Mouse (Mus musculus) kidney, embryonic 15.5 days (tissue): ENCODE results near the gene Eppin. TPM values are rescaled to one million over a fixed set of nuclear protein-coding genes. Genes with fewer than 3 reads are reported as not detected.
"Not testable (repeated sequence)": the region's sequence is repeated elsewhere in the genome, so short reads cannot be mapped to it uniquely, and the experiment has no call there.

Source experiments
- ATAC-seq: fragments of 200-750 bp; cut with Nextera tagmentation; replicated peaks from 2 replicates; pipeline ENCODE4 v1.8.0; 2017; ENCODE audit warnings: moderate TSS enrichment; ENCODE audit not compliant: low FRiP score
- H3K27ac ChIP-seq: fragments of 300-500 bp; sonication (generic); 2 replicates; pipeline ENCODE4 v1.5.1; 2015; ENCODE audit warnings: mild to moderate bottlenecking, inconsistent platforms
- H3K27me3 ChIP-seq: fragments of 300-500 bp; sonication (generic); 2 replicates; pipeline ENCODE4 v1.6.1; 2015; ENCODE audit warnings: inconsistent platforms
- H3K36me3 ChIP-seq: fragments of 300-500 bp; sonication (generic); 2 replicates; pipeline ENCODE4 v1.6.1; 2015; ENCODE audit warnings: inconsistent platforms
- H3K4me1 ChIP-seq: fragments of 300-500 bp; sonication (generic); 2 replicates; pipeline ENCODE4 v1.6.1; 2015; ENCODE audit warnings: inconsistent platforms
- H3K4me2 ChIP-seq: fragments of 300-500 bp; sonication (generic); 2 replicates; pipeline ENCODE4 v1.6.1; 2015; ENCODE audit warnings: moderate library complexity, mild to moderate bottlenecking, inconsistent platforms
- H3K4me3 ChIP-seq: fragments of 300-500 bp; sonication (generic); replicated peaks from 2 replicates; pipeline ENCODE4 v1.5.1; 2015; ENCODE audit warnings: mild to moderate bottlenecking, inconsistent platforms
- H3K9ac ChIP-seq: fragments of 300-500 bp; sonication (generic); 2 replicates; pipeline ENCODE4 v1.6.1; 2015; ENCODE audit warnings: mild to moderate bottlenecking, inconsistent platforms
- H3K9me3 ChIP-seq: fragments of 300-500 bp; sonication (generic); replicated peaks from 2 replicates; pipeline ENCODE4 v1.6.1; 2016; ENCODE audit warnings: inconsistent platforms
- WGBS: fragments of 180-500 bp; shearing (Covaris S2); methylation state at CpG from one replicate; pipeline ENCODE4 v1.1.7; 2015; ENCODE audit warnings: mixed read lengths; 5-methylcytosine and 5-hydroxymethylcytosine counted together
- polyA plus RNA-seq: library from polyadenylated mRNA; unstranded; fragments of >200 nt; fragmentation: Nextera tagmentation; extraction: Ambion mirVana; gene quantifications from 2 replicates; pipeline ENCODE4 v1.2.1, GENCODE M21; 2015

Eppin gene
- polyA plus RNA-seq, 1 experiment from 2014 or later = not detected

DNA sequence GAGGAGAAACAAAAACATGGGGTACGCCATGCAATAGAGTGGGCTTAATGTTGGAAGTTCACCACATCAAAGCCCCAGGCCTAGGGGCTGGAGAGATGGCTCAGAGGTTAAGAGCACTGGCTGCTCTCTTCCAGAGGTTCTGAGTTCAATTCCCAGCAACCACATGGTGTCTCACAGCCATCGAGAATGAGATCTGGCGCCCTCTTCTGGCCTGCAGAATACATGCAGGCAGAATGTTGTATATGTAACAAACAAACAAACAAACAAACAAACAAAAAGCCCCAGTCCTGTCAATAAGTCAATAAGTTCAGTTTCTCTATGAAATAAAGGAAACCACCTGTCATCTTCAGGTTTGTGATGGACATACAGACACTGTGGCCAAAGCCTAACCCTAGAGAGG lies 6.8 kb upstream of the Eppin start:
- 64% methylated on average over 3 of the region's 3 CpGs for WGBS

DNA sequence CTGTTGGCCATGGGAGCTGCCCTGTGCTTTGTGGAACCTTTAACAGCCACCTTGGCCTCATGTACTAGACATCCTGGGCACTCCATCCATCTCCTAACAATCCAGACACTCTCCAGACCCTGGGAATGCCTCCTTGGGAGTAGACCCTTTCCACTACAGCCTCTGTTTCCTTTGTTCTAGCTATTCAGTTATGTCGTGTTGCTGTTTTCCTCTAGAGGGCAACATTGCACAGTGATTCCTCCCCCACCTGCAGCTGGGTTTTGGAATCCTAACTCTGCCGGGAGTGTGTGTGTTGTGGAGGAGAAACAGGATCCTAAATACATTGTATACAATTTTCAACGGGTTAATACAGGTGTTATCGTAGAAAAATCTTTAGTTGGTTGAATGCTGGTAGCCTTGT lies 1.4 kb downstream of the Eppin start:
- peaks cover 21% of the 10 kb centered on the region for H3K4me1 ChIP-seq
- no peak overlapping the region for H3K4me3 ChIP-seq
- 9% methylated on average over 4 of the region's 4 CpGs for WGBS
- H3K36me3 ChIP-seq = no peaks in the 10 kb centered on the region
- H3K4me2 ChIP-seq = no peak overlapping the region
- H3K27me3 ChIP-seq = no peaks in the 10 kb centered on the region
- H3K27ac ChIP-seq = no peak overlapping the region
- H3K9me3 ChIP-seq = no peaks in the 10 kb centered on the region
- no peak overlapping the region for H3K9ac ChIP-seq
- ATAC-seq = no peak

More for the DNA sequence above, 6.8 kb upstream of the Eppin start:
- Histone ChIP-seq H3K4me3 (no peak overlapping the region), H3K27me3 (no peaks in the 10 kb centered on the region), H3K27ac (no peak overlapping the region), H3K4me2 (no peak overlapping the region), H3K9ac (no peak overlapping the region), H3K9me3 (no peaks in the 10 kb centered on the region), H3K36me3 (no peaks in the 10 kb centered on the region), H3K4me1 (no peaks in the 10 kb centered on the region)
- ATAC-seq = no peak

DNA sequence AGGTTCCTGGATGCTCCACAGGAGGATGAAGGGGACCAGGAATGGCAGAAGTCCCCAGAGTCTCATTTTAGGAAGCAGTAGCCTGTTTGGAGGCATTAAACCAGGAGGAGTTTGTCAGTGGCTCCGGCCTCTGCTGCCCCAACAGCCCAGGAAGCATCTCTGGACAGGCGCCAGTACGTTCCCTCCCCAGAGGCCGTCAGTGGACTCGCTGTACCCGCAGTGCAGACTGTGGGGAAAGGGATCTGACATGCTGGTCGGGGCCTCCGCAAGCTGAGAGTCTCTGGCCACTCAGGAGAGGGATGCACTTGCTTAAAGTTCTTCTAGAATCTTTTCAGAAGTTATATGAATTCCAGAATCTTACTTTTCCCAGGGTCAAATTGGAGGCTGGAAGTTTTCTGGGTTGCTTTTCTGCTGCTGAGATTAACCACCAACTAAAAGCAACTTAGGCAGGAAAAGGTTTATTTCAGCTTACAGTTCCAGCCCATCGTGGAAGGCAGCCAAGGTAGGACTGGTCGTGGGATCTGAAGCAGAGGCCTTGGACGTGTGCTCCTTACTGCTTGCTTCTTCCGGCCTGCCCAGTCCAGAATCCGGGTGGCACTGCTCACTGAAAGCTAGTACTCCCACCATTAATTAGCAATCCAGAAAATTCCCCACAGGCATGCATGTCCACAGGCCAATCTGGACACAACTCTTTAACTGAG lies 8.2 kb downstream of the Eppin start, which contains the start of gene Wfdc6a:
Gene Wfdc6a (minus strand): TSS at position 423 of the 701 bp plus-strand sequence.
- not testable (repeated sequence) for H3K36me3 ChIP-seq, H3K27ac ChIP-seq, H3K9me3 ChIP-seq, H3K27me3 ChIP-seq, H3K4me3 ChIP-seq, H3K4me2 ChIP-seq, ATAC-seq, H3K9ac ChIP-seq
- H3K4me1 ChIP-seq = peaks cover 22% of the 10 kb centered on the region
- 52% methylated on average over 13 of the region's 13 CpGs for WGBS

DNA sequence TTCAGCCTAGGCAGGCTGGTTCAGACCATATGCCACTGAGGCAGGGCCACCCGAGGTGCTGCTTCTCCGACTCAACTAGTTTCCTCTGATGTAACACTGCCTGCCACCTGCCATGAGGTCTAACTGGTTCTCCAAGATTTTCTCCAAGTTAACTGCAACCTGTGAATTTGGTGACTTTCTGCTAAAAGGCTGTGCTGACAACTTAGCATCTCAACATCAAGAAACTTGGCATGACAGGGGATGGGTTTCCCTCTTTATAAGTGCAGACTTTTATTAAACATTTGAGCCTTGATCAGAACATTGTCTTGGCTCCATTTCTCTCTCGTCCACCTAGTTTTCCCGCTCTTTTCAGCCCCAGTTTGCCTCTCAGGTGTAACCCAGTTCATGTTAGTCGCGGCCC lies 20.0 kb downstream of the Eppin start, which contains the start of gene Spint3:
Gene Spint3 (minus strand): TSS at position 101 of the 400 bp plus-strand sequence.
- not testable (repeated sequence) for H3K4me1 ChIP-seq, H3K27me3 ChIP-seq, H3K4me3 ChIP-seq, H3K9me3 ChIP-seq, ATAC-seq, H3K4me2 ChIP-seq, H3K27ac ChIP-seq, H3K36me3 ChIP-seq, H3K9ac ChIP-seq
- WGBS = 82% methylated on average over 6 of the region's 6 CpGs

DNA sequence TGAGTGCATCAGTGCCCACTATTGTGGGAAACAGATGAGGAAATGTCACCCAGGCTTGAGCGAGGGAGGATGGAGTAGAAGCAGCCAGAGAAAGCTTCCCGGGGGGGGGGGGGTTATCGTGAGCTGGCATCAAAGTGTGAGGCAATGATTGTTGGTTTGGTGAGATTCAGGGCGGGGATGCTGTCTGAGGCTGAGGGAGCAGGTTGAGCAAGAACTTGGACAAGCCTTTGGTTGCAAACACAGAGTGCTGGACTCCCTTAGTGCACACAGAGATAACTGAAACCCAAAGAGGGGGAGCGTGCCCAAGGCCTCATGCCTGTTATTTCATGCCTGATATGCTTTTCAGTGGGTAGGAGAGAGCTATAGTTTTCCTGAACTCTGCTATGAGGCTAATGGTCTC lies 25.9 kb downstream of the Eppin start:
- peaks cover 25% of the 10 kb centered on the region for H3K4me1 ChIP-seq
- H3K36me3 ChIP-seq = peaks cover 27% of the 10 kb centered on the region
- H3K9ac ChIP-seq = no peak overlapping the region
- H3K9me3 ChIP-seq = no peaks in the 10 kb centered on the region; the same call in 1 of the 2 replicates
- ATAC-seq = no peak
- no peak overlapping the region for H3K4me3 ChIP-seq
- peaks cover 3% of the 10 kb centered on the region; the same call in 1 of the 2 replicates for H3K27me3 ChIP-seq
- 87% methylated on average over 5 of the region's 5 CpGs for whole genome bisulfite sequencing
- no peak overlapping the region for H3K27ac ChIP-seq
- no peak overlapping the region for H3K4me2 ChIP-seq

DNA sequence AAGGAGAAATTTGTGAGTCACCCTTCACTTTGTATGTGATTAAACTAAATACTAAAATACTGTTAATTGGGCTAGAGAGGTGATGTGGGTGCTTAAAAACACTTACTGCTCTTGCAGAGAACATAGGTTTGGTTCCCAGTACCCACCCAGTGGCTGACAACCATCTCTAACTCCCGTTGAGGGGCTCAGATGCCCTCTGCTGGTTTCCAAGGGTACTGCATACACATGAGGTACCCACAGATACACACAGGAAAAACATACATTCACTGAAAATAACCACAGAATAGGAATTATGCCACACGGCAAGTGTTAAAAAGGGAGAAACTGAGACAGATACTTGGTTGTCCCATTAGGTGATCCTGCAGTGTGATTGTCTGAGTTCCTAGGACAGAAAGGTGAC lies 26.4 kb downstream of the Eppin start:
- H3K9ac ChIP-seq = no peak overlapping the region
- H3K4me2 ChIP-seq = no peak overlapping the region
- H3K4me3 ChIP-seq = no peak overlapping the region
- peaks cover 27% of the 10 kb centered on the region for H3K36me3 ChIP-seq
- H3K4me1 ChIP-seq = peaks cover 29% of the 10 kb centered on the region
- 80% methylated on average over 2 of the region's 2 CpGs for WGBS
- ATAC-seq = no peak
- H3K27ac ChIP-seq = no peak overlapping the region
- H3K27me3 ChIP-seq = peaks cover 7% of the 10 kb centered on the region
- no peaks in the 10 kb centered on the region; the same call in 1 of the 2 replicates for H3K9me3 ChIP-seq

DNA sequence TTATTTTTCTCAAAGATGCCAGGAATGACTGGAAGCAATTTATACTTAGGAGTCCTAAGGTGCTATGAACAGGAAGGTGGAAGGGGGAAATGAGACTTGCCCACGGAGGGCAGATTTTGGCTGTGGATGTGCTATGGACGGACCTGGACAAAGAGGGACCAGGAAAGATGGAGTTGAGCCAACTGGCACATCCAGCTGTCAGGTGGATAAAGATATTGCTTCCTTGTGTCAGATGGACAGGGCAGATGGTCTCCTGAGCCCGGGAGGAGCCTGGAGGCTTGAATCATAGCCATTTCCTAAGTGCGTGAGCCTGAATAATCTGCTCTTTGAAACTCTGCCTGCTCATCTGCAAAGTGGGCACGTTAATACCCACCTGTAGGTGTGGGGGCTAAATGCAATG lies 29.0 kb downstream of the Eppin start:
- H3K9me3 ChIP-seq = no peaks in the 10 kb centered on the region; the same call in 1 of the 2 replicates
- ATAC-seq = no peak
- peaks cover 8% of the 10 kb centered on the region for H3K27me3 ChIP-seq
- peaks cover 27% of the 10 kb centered on the region for H3K36me3 ChIP-seq
- H3K9ac ChIP-seq = peak overlapping the region; percentile 52; the same call in 1 of the 2 replicates
- peaks cover 31% of the 10 kb centered on the region for H3K4me1 ChIP-seq
- H3K4me2 ChIP-seq = peak overlapping the region; percentile 77
- peak overlapping the region; percentile 54 for H3K4me3 ChIP-seq
- H3K27ac ChIP-seq = no peak overlapping the region
- 55% methylated on average over 5 of the region's 5 CpGs for WGBS

DNA sequence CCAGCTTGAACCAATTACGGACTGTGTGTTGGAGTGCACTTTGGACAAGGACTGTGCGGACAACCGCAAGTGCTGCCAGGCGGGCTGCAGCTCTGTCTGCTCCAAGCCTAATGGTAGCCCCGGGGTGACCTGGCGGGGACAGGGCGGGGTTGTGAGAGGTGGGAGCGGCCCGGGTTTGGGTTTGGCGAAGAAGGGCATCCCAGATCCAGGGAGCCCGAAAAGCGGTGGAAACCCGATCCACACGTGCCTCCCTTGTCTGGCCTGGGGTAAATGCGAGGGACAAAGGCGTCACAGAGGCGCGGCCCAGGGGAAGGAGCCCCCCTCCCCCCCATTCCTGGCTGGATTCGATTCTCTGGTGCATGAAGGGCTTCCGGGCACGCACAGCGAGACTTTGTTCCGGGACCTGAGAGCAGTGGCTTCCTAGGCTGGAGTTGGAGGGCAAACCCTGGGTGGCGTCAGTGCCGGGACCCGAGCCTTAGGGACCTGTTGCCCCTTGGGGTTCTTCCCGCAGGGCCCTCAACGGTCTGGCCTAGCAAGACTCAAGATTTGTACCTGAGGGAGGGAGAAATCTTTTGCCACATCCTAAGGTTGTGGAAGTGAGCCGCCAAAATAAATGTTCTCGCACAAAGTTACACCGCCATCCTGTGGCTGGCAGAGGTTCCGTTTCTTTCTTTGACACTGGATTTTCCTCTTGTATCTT lies 29.9 kb downstream of the Eppin start:
- Histone ChIP-seq H3K36me3 (peaks cover 27% of the 10 kb centered on the region), H3K4me1 (peaks cover 38% of the 10 kb centered on the region), H3K9me3 (no peaks in the 10 kb centered on the region; the same call in 1 of the 2 replicates), H3K4me2 (peak overlapping the region; percentile 77), H3K9ac (peak overlapping the region; percentile 52), H3K4me3 (peak overlapping the region; percentile 54), H3K27ac (peak overlapping the region; percentile 82), H3K27me3 (peaks cover 8% of the 10 kb centered on the region)
- under 1% methylated on average over 32 of the region's 32 CpGs for WGBS
- ATAC-seq = peak; percentile 81

DNA sequence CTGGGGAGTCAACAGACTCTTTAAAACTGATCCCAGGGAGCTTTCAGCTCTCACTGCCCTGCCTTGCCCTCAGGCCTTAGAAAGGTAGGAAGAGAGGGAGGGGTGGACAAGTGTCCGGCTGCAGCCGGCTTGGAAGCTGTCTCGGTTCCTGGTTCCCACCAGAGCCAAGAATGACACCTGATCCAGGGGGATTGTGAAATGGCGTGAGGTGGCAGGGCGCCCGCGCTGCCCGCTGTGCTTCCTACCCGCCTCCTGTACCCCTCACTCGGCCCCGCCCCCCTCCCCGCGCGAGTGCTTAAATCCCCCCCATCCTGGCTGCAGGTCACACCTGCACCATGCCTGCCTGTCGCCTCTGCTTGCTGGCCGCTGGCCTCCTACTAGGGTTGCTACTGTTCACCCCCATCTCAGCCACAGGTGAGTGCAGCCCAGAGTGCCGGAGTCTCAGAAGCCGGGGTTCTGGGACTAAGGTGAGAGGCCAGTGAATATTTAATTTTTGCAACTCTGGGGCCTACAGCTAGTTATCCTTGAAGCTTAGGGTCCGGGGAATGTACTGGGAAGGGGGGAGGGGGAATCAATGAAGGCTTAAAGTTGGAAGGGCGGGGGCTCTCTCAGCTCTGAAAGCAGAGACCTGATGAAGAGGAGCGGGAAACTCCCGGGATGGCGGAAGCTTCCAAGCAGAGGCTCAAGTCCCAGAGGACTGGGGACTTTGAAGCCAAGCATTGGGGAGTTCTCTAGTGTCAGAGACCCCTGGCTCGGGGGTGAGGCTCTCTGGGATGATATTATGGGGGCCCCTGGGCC lies 30.8 kb downstream of the Eppin start, which contains the start of gene Wfdc2:
Gene Wfdc2 (plus strand): TSS at position 23 of the 798 bp plus-strand sequence.
- Histone ChIP-seq H3K36me3 (peaks cover 22% of the 10 kb centered on the region), H3K4me1 (peaks cover 38% of the 10 kb centered on the region), H3K4me3 (peak within 1 kb of the TSS; percentile 54), H3K27me3 (peaks cover 12% of the 10 kb centered on the region), H3K9ac (peak within 1 kb of the TSS; percentile 52), H3K4me2 (peak within 1 kb of the TSS; percentile 77), H3K9me3 (no peaks in the 10 kb centered on the region; the same call in 1 of the 2 replicates), H3K27ac (peak within 1 kb of the TSS; percentile 82)
- 5% methylated on average over 24 of the region's 24 CpGs for whole genome bisulfite sequencing
- ATAC-seq = peak; percentile 30; the same call in 1 of the 2 replicates

DNA sequence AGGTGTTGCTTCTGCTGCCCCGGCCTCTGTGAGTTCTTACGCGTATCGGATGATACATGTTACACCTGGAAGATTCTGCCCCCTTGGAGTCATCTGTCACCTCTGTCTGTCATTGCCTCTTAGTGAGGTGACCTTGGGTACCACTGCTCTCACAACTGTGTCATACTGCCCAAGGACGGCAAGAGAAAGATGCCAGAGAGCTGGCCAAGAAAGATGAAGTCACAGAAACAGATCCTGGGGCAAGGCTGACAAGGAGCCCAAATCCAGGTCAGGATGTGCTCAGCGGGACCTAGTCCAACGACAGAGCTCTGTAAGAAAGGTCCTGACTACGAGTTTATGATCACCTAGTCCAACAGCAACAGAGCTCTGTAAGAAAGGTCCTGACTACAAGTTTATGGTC lies 33.3 kb downstream of the Eppin start:
- Histone ChIP-seq H3K9ac (no peak overlapping the region), H3K27me3 (peaks cover 12% of the 10 kb centered on the region), H3K4me2 (no peak overlapping the region), H3K4me1 (peaks cover 38% of the 10 kb centered on the region), H3K9me3 (no peaks in the 10 kb centered on the region), H3K27ac (no peak overlapping the region), H3K36me3 (no peaks in the 10 kb centered on the region), H3K4me3 (no peak overlapping the region)
- WGBS = 89% methylated on average over 8 of the region's 8 CpGs
- no peak for ATAC-seq

DNA sequence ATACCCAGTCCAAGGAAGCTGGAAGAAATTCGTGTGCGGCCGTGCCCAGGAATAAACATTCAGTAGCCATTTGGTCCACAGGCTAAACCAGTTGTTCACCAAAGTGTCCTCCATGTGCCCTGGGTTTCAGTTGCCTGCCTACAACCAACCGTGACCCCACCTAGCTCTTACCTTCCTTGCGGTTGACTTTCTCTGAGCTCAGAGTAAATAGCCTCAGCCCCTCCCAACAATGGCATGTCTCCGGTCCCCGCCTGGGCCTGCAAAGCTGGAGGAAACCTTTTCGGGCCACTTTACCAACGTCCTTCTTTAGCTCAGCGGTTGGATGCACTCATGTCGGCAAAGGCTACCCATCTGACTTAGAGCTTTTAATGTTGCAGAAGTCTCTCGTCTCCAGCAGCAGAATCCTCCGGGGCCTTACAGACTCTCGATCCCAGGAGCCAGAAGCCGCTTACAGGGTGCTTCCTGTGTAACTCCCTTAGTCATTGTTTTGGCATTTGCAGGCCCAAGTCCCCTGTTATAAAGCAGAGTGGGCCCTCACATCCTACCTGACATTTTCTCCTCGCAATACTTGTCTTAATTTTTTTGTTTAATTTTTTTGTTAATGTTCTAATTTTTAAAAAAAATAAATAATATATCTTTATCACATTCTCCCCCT lies 34.3 kb downstream of the Eppin start:
- Histone ChIP-seq H3K9ac (no peak overlapping the region), H3K4me1 (peaks cover 28% of the 10 kb centered on the region), H3K4me2 (no peak overlapping the region), H3K27me3 (peaks cover 12% of the 10 kb centered on the region), H3K27ac (no peak overlapping the region), H3K9me3 (no peaks in the 10 kb centered on the region), H3K36me3 (no peaks in the 10 kb centered on the region), H3K4me3 (no peak overlapping the region)
- no peak for ATAC-seq
- 38% methylated on average over 16 of the region's 16 CpGs for WGBS
